Mouse (Mus musculus): ENCODE measurements at regions not wholly inside any gene's neighbourhood (a gene's known extent, or its start where the extent isn't known, plus 50 kb on each side); places are given as distances from the start of the nearest gene placed in this dataset.

DNA sequence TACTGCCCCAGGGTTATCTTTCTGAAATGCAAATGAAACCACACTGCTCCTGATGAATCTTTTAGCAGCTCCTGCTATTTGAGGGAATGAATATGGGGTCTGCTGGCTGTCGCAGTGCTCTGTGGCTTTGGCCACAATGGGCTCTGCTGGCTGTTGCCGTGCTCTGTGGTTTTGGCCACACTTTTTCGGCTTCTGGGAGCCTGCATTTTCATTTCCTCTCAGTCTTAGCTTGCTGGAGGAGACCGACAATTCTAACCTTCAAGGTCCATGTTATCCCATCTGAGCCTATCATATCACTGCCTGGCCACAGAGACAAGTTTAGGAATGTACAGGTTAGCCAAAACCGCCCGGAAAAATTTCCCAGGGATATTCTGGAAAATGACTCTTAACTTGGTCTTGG is 57.2 kb upstream of the Ubash3b start:
- TF ChIP-seq GATA2 (IDR thresholded peaks at IDR 0.05; ENCODE audit: borderline replicate concordance, low read depth, low read length) (no peak), CTCF (IDR thresholded peaks at IDR 0.05; ENCODE audit: low read depth, low read length) (no peak), POLR2AphosphoS5 (IDR thresholded peaks at IDR 0.05; ENCODE audit: insufficient replicate concordance, low read depth, low read length) (no peak), GATA1 (IDR thresholded peaks at IDR 0.05; ENCODE audit: borderline replicate concordance, low read length) (no peak)

All from G1E (cell line).